Mouse (Mus musculus) kidney, embryonic 16.5 days (tissue): ENCODE measurements around the gene Npas1. TPM values are rescaled to one million over a fixed set of nuclear protein-coding genes. Genes with fewer than 3 reads are reported as not detected.
A peak's percentile ranks its signal among the peaks of the same experiment; 100 is the strongest.

Experiments
- ATAC-seq: fragments of 200-750 bp; cut with Nextera tagmentation; 2 replicates; pipeline ENCODE4 v1.8.0; 2017; ENCODE audit warnings: moderate TSS enrichment; ENCODE audit not compliant: low FRiP score, low TSS enrichment
- H3K27ac ChIP-seq: fragments of 300-500 bp; sonication (generic); 2 replicates; pipeline ENCODE4 v1.5.1; 2014; ENCODE audit warnings: low read length
- H3K27me3 ChIP-seq: fragments of 300-500 bp; sonication (generic); 2 replicates; pipeline ENCODE4 v1.6.1; 2014; ENCODE audit warnings: low read length, control low read depth, mixed read lengths; ENCODE audit not compliant: insufficient read depth
- H3K36me3 ChIP-seq: fragments of 300-500 bp; sonication (generic); 2 replicates; pipeline ENCODE4 v1.6.1; 2014; ENCODE audit warnings: low read length, control low read depth, mixed read lengths; ENCODE audit not compliant: insufficient read depth
- H3K4me1 ChIP-seq: fragments of 300-500 bp; sonication (generic); 2 replicates; pipeline ENCODE4 v1.6.1; 2014; ENCODE audit warnings: low read length, control low read depth, mixed read lengths; ENCODE audit not compliant: insufficient read depth
- H3K4me2 ChIP-seq: fragments of 300-500 bp; sonication (generic); replicated peaks from 2 replicates; pipeline ENCODE4 v1.6.1; 2014; ENCODE audit warnings: low read depth, low read length
- H3K4me3 ChIP-seq: fragments of 300-500 bp; sonication (generic); 2 replicates; pipeline ENCODE4 v1.5.1; 2014; ENCODE audit warnings: mild to moderate bottlenecking, low read length
- H3K9ac ChIP-seq: fragments of 300-500 bp; sonication (generic); replicated peaks from 2 replicates; pipeline ENCODE4 v1.6.1; 2014; ENCODE audit warnings: low read length
- H3K9me3 ChIP-seq: fragments of 300-500 bp; sonication (generic); 2 replicates; pipeline ENCODE4 v1.6.1; 2016; ENCODE audit warnings: low read length, control low read depth
- WGBS: fragments of 180-500 bp; shearing (Covaris S2); extraction: QIAGEN DNeasy Blood & Tissue Kit; methylation state at CpG from one replicate; pipeline ENCODE4 v1.1.7; 2014; 5-methylcytosine and 5-hydroxymethylcytosine counted together
- polyA plus RNA-seq: library from polyadenylated mRNA; unstranded; fragments of >200 nt; fragmentation: Nextera tagmentation; extraction: Ambion mirVana; gene quantifications from 2 replicates; pipeline ENCODE4 v1.2.1, GENCODE M21; 2015

Gene Npas1
- polyA plus RNA-seq, 1 experiment from 2014 or later: 0.41 TPM

DNA sequence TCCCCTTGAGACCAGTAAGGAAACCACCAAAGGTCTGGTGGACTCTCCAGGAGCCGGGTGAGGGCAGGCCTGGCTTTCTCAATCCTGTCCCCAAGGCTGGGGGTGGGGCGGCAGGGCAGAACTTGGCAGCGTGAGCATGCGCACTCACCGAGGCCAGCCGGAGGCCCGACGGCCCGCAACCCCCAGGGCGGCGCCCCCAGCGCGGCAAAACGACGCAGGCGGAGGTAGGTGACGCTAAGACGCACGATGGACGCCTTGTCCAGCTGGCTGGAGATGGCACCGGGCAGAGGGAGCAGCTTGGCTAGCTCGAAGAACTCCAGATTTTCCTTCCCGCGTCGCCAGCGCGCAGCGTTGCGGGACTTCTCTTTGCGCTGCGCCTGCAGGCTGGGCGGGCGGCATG is 3.1 kb downstream of the Npas1 start:
- Histone ChIP-seq H3K27ac (no peak overlapping the region), H3K4me2 (peak overlapping the region; percentile 41), H3K9ac (no peak overlapping the region), H3K4me1 (peaks cover 20% of the 10 kb centered on the region), H3K27me3 (peaks cover 68% of the 10 kb centered on the region), H3K36me3 (no peaks in the 10 kb centered on the region), H3K9me3 (no peaks in the 10 kb centered on the region), H3K4me3 (peak overlapping the region; percentile 34)
- 2% methylated on average over 33 of the region's 33 CpGs for WGBS
- ATAC-seq: no peak

DNA sequence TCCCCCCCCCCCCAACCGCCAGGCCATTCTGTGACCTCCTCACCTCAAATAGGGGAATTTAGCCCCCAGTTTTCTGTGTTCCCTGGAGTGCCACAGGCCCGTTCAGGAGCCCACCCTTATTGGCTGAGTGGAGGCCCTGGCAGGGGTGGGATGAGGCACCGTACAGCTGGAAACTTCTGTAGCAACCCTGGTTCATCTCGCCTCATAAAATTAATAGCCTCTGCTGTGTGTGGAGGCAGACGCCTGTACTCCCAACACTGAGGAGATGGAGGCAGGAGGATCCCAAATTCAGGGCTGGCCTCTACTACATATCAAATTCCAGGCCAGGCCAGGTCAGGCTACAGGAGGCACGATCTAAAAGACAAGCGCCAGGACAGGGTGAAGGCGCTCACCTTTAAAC is 3.7 kb downstream of the Npas1 start:
- Histone ChIP-seq H3K9ac (no peak overlapping the region), H3K4me3 (no peak overlapping the region), H3K27ac (no peak overlapping the region), H3K9me3 (no peaks in the 10 kb centered on the region), H3K36me3 (no peaks in the 10 kb centered on the region), H3K4me1 (peaks cover 20% of the 10 kb centered on the region), H3K27me3 (peaks cover 68% of the 10 kb centered on the region), H3K4me2 (no peak overlapping the region)
- 27% methylated on average over 8 of the region's 8 CpGs for WGBS
- ATAC-seq: peak; percentile 47; the same call in 1 of the 2 replicates

DNA sequence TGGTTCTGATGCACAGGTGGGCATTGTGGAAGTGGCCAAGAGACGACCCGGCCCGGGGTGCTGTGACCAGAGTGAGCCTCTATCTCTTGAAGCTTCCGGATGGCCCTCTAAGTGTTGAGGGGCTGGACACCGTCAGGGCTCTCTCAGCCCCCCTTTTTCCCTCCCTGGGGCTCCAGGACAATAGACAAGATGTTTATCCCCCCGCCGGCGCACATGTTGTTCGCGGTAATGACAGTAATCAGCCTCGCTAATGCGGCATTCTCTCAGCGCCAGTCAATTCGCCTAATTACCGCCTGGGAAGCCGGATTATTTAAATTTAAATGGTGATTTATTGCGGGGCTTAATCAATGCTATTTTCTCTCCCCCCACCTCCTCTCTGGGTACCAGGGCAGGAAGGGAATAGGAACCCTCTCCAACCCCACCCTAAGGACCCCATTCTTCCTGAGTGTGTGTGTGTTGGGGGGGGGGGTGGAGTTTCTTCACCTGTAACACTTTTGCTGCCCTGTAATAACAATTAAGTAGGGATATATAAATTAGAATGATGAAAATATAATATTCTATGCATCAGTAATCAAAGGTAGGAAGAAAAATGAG is 5.3 kb downstream of the Npas1 start:
- ATAC-seq: no peak
- Histone ChIP-seq H3K9me3 (no peaks in the 10 kb centered on the region), H3K27ac (no peak overlapping the region), H3K4me2 (no peak overlapping the region), H3K27me3 (peaks cover 62% of the 10 kb centered on the region), H3K9ac (no peak overlapping the region), H3K4me3 (no peak overlapping the region), H3K36me3 (no peaks in the 10 kb centered on the region), H3K4me1 (peaks cover 20% of the 10 kb centered on the region)
- 7% methylated on average over 17 of the region's 17 CpGs for WGBS

DNA sequence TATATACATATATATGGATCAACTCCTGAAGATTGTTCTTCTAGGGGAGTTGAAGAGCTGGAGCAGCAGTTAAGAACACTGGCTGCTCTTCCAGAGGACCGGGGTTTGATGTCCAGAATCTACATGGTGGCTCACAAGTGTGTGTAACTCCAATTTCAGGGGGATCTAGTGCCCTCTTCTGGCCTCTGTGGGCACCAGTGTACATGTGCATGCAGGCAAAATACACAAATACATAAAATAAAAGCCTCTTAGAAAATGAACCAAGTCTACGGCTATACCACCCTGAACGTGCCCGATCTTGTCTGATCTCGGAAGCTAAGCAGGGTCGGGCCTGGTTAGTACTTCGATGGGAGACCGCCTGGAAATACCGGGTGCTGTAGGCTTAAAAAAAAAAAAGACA is 6.0 kb downstream of the Npas1 start:
- Histone ChIP-seq H3K36me3 (no peaks in the 10 kb centered on the region), H3K27ac (no peak overlapping the region), H3K27me3 (peaks cover 55% of the 10 kb centered on the region), H3K9ac (no peak overlapping the region), H3K4me3 (no peak overlapping the region), H3K4me1 (peaks cover 19% of the 10 kb centered on the region), H3K4me2 (no peak overlapping the region), H3K9me3 (no peaks in the 10 kb centered on the region)
- ATAC-seq: no peak
- 48% methylated on average over 9 of the region's 9 CpGs for WGBS

DNA sequence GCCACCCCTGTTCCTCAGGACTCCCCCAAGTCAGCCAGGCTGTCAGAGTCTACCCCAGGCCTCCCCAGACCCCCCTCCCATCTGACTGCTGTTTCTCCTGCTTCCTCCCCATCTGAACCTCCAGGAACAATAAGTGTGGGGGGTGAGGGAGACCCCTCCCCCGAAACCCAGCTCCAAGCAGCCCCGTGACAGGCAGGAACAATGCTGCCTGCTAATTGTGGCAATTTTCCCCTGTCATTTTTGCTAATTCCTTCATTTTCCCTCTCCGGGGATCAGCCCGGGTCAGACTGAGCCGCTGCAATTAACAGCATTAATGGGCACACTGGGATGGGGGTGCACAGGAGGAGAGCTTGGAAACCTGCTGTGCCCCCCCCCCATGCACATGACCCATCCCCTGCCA is 9.4 kb downstream of the Npas1 start:
- no peaks in the 10 kb centered on the region for H3K9me3 ChIP-seq
- 21% methylated on average over 5 of the region's 5 CpGs for WGBS
- no peak for ATAC-seq

DNA sequence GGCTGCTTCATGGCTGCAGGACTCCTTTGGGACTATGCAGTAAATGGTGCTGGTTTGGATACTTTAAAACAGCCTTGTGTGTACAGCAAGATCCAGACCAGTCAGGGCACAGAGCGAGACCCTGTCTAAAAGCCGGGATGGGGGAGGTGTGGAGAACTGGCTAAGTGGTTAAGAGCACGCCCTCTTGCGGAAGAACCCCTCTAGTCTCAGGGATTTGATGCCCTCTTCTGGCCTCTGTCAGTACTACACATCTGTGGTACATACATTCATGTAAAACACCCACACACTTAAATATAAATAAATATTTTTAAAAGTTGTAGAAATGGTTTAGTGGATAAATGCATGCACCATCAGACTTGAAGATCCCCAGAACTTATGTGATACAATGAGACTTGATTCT is 11.0 kb downstream of the Npas1 start:
- Histone ChIP-seq H3K36me3 (no peaks in the 10 kb centered on the region), H3K4me3 (no peak overlapping the region), H3K9ac (no peak overlapping the region), H3K4me2 (no peak overlapping the region), H3K27ac (no peak overlapping the region), H3K9me3 (no peaks in the 10 kb centered on the region), H3K27me3 (peaks cover 8% of the 10 kb centered on the region), H3K4me1 (no peaks in the 10 kb centered on the region)
- WGBS: 69% methylated on average over 4 of the region's 4 CpGs
- no peak for ATAC-seq

More for the DNA sequence above, 9.4 kb downstream of the Npas1 start:
- Histone ChIP-seq H3K36me3 (no peaks in the 10 kb centered on the region), H3K4me2 (no peak overlapping the region), H3K27me3 (peaks cover 21% of the 10 kb centered on the region), H3K4me1 (no peaks in the 10 kb centered on the region), H3K4me3 (no peak overlapping the region), H3K27ac (no peak overlapping the region), H3K9ac (no peak overlapping the region)

DNA sequence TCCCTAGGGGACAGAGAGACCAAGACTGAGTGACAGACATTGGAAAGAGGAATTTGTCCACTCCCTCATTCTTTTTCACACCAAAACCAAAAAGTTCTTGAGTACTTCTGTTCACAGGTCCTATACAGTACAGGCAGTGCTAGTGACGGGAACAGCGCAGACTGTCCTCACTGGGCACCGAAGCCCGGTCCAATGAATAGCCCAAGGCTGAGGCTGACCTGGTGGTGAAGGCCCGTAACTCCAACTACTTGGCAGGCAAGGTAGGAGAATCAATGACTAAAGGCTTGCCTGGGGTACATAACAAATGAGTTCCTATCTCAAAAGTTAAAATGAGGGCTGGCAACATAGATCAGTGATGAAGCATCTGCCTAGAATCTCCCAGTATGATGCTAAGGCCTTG is 12.0 kb downstream of the Npas1 start:
- no peak overlapping the region for H3K9ac ChIP-seq

DNA sequence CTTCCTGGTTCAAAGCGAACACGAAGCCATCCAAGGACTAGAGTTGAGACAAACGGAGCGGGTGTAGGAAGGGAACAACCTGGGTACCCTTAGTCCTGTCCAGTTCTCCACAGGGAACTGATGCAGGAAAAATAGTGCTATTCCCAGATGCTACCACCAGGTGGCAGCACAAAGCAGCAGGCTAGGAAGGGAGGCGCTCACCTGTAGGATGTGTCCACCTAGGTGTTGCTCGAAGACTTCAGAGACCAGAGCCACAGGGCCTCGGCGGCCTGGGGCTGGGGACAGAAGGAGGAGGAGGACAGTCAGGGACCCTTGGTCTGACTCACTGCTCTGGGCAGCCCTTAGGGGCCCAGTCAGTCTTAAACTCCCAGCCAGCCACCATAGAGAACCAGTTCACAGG is 12.4 kb downstream of the Npas1 start:
- H3K27ac ChIP-seq: no peak overlapping the region
- no peaks in the 10 kb centered on the region for H3K9me3 ChIP-seq
- whole genome bisulfite sequencing: 10% methylated on average over 8 of the region's 8 CpGs
- no peaks in the 10 kb centered on the region for H3K36me3 ChIP-seq
- H3K27me3 ChIP-seq: peaks cover 4% of the 10 kb centered on the region; the same call in 1 of the 2 replicates
- H3K9ac ChIP-seq: no peak overlapping the region
- H3K4me1 ChIP-seq: no peaks in the 10 kb centered on the region
- no peak overlapping the region for H3K4me3 ChIP-seq
- H3K4me2 ChIP-seq: no peak overlapping the region
- ATAC-seq: no peak; the same call in 1 of the 2 replicates

More for the DNA sequence above, 12.0 kb downstream of the Npas1 start:
- no peak overlapping the region for H3K27ac ChIP-seq
- ATAC-seq: no peak
- no peaks in the 10 kb centered on the region for H3K9me3 ChIP-seq
- no peaks in the 10 kb centered on the region for H3K36me3 ChIP-seq
- 93% methylated on average over 5 of the region's 5 CpGs for WGBS
- H3K4me2 ChIP-seq: no peak overlapping the region
- no peak overlapping the region for H3K4me3 ChIP-seq
- peaks cover 2% of the 10 kb centered on the region; the same call in 1 of the 2 replicates for H3K27me3 ChIP-seq
- no peaks in the 10 kb centered on the region for H3K4me1 ChIP-seq

DNA sequence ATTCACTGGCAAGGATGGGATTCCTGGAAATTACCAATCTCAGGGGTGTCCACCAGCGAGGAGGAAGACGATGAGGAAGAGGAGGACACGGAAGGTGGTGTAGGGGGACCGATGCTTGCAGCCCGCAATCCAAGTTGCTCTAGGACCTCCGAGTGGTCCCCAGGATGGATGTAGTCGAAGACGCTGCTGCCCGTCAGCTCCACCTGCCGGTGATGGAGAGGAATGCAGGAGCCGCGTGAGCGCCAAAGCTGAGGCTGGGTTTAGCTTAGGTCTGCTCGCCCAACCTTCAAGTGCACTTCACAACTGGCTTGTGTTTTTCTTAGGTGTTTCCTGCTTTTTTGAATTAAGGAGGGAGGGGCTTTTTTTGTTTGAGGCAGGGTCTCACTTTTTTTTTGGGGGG is 14.3 kb downstream of the Npas1 start:
- no peaks in the 10 kb centered on the region for H3K4me1 ChIP-seq
- H3K9me3 ChIP-seq: no peaks in the 10 kb centered on the region
- H3K4me3 ChIP-seq: no peak overlapping the region
- 2% methylated on average over 14 of the region's 14 CpGs for WGBS
- H3K9ac ChIP-seq: no peak overlapping the region
- no peak overlapping the region for H3K4me2 ChIP-seq
- peaks cover 4% of the 10 kb centered on the region; the same call in 1 of the 2 replicates for H3K27me3 ChIP-seq
- H3K36me3 ChIP-seq: no peaks in the 10 kb centered on the region
- H3K27ac ChIP-seq: no peak overlapping the region
- ATAC-seq: 0 out of 2 replicates have a peak, but pooled peaks have one; percentile 67

DNA sequence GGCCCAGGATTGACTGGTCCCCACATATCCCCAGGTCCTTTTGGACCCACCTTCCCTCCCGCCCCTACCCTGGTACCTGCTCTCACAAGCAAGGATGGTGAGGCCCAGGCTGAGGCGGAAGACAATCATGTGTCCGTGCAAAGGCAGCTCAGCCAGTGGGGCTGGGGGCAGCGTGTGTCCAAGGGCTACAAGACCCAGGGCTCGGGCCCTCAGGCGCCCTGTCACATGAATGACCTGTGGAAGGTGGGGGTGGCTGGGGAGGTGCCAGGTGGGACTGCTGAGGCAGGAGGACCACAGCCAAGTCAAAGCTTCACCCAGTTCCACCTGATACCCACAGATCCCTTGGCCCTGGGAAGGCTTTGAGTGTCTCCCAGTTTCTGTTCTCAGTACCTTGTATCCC is 15.8 kb downstream of the Npas1 start:
- H3K27ac ChIP-seq: no peak overlapping the region
- H3K9me3 ChIP-seq: no peaks in the 10 kb centered on the region
- WGBS: 87% methylated on average over 6 of the region's 6 CpGs
- no peak overlapping the region for H3K9ac ChIP-seq
- no peaks in the 10 kb centered on the region; the same call in 1 of the 2 replicates for H3K36me3 ChIP-seq
- ATAC-seq: no peak
- H3K4me2 ChIP-seq: no peak overlapping the region
- peaks cover 4% of the 10 kb centered on the region; the same call in 1 of the 2 replicates for H3K27me3 ChIP-seq
- no peaks in the 10 kb centered on the region for H3K4me1 ChIP-seq
- no peak overlapping the region for H3K4me3 ChIP-seq
